Mouse (Mus musculus): ENCODE data around the gene Pmp22.

The Pmp22 gene

DNA sequence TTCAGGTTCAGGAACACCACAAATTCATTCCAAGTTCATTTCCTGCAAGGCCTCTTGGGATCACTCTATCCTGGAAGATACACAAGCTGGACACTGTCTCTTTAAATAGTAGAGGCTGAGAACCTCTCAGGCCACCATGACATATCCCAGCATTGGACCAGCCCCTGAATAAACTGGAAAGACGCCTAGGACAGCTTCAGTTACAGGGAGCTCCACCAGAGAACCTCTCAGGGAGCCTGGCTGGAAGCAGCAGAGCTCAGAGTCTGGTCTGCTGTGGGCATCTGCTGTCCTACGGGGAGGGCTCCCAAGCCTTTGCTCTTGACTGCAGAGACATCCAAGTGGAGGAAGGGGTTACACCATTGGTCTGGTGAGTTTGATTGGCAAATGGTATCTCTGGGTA is at the start of gene Pmp22:
TSS of gene Pmp22 (plus strand) at position 199 of the 400 bp plus-strand sequence.
- no peak for DNase-seq (ENCODE audit: low spot score in 2 of 2)

- DNase-seq (ENCODE audit: low spot score in 2 of 2): no peak
Measured at GRCm38 (mm10) chr11:63084536-63084935, 44.2 kb upstream of the Pmp22 start.

- no peak for DNase-seq (ENCODE audit: low spot score in 2 of 2)
Measured at GRCm38 (mm10) chr11:63088672-63089071, 40.1 kb upstream of the Pmp22 start.

DNA sequence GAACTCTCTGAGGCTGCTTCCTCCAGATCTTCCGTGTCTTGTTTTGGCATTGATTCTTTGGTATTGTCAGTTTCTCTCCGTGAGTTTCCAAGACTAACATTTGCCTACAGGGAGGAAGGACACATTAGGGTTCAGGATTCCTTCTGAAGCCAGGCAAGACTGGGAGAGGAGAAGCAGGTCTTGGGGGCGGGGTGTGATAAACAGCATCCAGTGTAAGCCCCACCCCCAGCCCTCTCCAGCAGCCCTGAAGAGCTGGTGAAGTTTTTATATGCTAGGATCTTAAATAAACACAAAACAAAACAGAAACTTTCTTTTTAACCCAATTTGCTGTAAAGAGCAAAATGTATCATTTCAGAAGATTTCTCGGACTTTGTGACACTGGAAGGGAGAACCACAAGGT is 38.6 kb upstream of the Pmp22 start:
- no peak for DNase-seq (ENCODE audit: low spot score in 2 of 2)

DNA sequence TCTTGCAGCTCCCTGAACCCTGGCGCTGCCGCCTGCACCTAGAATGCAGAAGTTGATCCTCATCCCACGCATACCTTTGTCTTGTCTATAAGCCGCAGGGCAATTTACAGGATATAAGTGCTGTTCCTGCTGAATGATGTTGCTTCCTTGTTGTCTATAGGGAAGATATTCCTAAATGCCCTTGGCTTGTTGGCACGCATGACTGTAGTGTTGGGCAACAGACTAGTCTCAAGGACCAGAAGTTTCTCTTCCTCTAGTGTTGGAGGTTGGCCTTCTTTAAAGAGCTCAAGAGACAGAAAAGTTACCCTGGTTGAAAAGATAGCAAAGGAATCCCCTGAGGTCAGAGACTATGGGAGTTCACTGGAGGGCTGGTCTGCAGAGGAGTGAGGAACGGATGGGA is 37.8 kb upstream of the Pmp22 start:
- DNase-seq (ENCODE audit: low spot score in 2 of 2): no peak

DNA sequence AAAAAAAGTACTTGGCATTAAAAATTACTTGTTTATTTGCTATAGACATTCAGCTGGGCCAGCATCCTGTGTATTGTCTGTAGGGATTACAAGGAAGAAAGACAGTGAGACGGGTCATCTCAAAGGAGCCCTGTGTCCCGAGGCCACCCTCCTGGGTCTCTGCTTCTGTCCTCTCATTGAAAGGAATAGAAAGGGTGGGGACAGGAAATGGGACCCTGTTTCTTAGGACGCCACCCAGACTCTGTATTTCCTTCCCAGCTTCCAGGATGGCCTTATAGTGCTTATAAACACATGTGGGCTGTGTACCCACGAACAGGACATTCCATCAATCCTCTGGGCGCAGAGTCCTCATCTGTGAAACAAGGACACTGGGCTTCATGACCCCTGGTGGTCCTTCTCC is 36.5 kb upstream of the Pmp22 start:
- no peak for DNase-seq (ENCODE audit: low spot score in 2 of 2)

GRCm38 (mm10) chr11:63093601-63094000 is 35.2 kb upstream of the Pmp22 start:
- DNase-seq (ENCODE audit: low spot score in 2 of 2): no peak

GRCm38 (mm10) chr11:63094496-63094895 is 34.3 kb upstream of the Pmp22 start:
- no peak for DNase-seq (ENCODE audit: low spot score in 2 of 2)

- DNase-seq (ENCODE audit: low spot score in 2 of 2): no peak
Measured at GRCm38 (mm10) chr11:63098016-63098415, 30.8 kb upstream of the Pmp22 start.

- DNase-seq (ENCODE audit: low spot score in 2 of 2): no peak
Measured at GRCm38 (mm10) chr11:63099390-63099789, 29.4 kb upstream of the Pmp22 start.

DNA sequence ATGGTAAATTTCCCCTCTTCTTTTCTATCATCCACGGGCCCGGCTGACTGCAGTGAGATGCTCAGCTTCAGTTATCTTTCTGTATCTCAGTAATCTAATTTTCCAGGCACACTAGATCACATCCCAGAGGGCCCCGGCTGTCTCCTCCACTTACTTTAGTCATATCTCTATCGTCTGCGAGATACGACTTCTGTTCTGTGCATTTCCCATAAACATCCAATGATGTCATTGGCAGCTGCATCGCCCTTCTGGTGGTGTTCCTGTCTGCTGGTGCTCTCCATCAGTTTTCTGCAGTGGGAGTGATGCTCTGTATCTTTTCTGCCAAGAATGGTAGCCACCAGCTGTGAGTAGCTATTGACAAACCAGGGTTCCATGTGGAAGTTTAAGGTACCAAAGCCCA is 25.5 kb upstream of the Pmp22 start:
- no peak for DNase-seq (ENCODE audit: low spot score in 2 of 2)

GRCm38 (mm10) chr11:63104026-63104425 is 24.8 kb upstream of the Pmp22 start:
- no peak for DNase-seq (ENCODE audit: low spot score in 2 of 2)

- DNase-seq (ENCODE audit: low spot score in 2 of 2): no peak
Measured at GRCm38 (mm10) chr11:63109230-63109775, 19.5 kb upstream of the Pmp22 start.

DNA sequence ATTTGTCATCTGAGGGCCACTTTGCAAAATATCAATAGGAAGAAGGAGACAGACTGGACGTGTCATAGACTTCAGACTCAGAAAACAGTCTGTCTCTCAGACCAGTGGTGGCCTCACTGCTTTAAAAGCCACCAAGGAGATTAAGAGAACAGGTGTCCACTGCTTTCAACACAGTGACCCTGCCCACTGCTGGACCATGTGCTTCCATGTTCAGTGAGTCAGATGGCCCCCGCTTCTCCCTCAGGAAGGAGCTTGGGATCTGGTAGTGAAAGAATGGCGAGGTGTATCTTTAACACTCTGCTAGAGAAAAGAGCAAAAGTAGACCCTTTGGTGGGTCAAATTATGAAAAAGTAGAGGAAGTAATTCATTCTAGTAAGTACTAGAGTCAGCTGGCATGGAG is 18.5 kb upstream of the Pmp22 start:
- DNase-seq (ENCODE audit: low spot score in 2 of 2): no peak

- DNase-seq (ENCODE audit: low spot score in 2 of 2): no peak
Measured at GRCm38 (mm10) chr11:63114807-63115641, 13.8 kb upstream of the Pmp22 start.

DNA sequence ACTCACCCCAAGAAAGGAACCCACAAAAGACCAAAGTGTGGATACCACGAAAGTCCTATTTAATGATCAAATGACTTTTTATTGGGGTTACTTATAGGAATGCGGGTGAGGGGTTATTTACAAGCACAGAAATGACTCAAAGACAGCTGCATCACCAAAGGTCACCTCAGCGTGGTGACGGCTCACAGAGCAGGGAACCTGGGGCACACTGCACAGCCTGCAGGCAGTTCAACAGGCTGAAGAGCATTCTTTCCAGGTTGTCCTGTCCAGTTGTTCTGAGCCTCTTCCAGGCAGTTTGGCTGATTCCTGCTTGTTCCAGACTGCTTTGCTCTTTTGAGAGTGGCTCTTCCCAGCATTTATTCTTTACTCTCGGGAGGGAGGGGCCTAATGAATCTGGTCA is 12.1 kb upstream of the Pmp22 start:
- DNase-seq (ENCODE audit: low spot score in 2 of 2): no peak

DNA sequence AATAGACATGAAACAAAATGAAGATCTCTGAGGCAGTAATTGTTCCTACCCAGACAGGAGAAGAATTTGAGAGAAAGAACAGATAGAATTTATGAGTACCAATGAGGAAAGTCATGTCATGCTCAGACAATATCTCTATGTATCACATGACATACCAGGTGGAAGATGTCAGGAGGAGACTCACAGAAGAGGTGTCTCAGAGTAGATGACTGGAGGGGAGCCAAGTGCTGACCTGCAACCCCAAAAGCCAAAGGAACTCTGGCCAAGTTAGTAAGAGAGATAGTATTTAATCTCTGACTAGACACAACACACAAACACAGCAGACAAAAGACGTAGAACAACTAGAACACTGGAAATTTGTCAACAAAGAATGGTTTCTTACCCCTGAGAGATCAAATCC is 11.5 kb upstream of the Pmp22 start:
- no peak for DNase-seq (ENCODE audit: low spot score in 2 of 2)

GRCm38 (mm10) chr11:63119791-63120190 is 9.0 kb upstream of the Pmp22 start:
- DNase-seq (ENCODE audit: low spot score in 2 of 2): no peak

DNA sequence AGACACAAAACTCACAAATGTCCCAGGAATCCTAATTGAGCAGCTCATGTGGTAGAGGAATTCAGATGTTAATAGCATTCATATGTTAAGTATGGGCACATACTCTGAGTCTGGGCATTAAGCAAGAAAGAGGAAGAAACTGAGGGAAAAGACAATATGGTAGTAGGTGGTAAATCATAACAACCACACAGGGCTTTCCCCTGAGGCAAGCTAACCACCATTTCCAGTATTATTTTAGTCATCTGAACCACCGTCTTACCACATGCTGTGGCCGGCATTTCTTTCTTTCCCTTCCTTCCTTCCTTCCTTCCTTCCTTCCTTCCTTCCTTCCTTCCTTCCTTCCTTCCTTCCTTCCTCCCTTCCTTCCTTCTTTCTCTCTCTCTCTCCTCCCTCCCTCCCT is 6.5 kb upstream of the Pmp22 start:
- no peak for DNase-seq (ENCODE audit: low spot score in 2 of 2)

DNA sequence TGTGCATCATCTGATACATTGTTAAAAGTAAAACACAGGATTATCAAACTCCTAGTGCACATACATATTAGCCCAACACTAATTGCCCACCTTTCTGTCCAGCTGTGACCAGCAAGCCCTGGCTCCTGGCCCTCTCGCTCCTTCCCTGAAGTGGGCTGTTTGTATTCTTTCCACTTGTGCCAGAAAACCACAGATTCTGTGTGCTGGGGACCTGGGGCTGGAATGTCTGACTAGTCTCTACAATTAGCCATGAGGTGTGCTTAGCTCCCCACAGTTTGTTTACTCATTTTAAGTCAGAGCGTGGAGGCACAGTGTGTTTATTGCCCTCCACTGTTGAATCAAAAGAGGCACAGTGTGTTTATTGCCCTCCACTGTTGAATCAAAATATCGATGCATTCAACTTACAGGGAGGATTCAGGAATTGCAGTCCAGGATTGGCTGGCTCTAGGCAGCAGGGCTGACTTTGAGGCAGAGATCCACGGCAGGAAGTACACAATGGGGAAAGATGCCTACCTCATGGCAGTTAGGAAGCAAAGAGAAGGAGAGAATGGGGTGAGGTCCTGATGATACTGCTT is 5.9 kb upstream of the Pmp22 start:
- DNase-seq (ENCODE audit: low spot score in 2 of 2): no peak

GRCm38 (mm10) chr11:63124316-63124715 is 4.5 kb upstream of the Pmp22 start:
- no peak for DNase-seq (ENCODE audit: low spot score in 2 of 2)

- no peak for DNase-seq (ENCODE audit: low spot score in 2 of 2)
Measured at GRCm38 (mm10) chr11:63125832-63126456, 2.8 kb upstream of the Pmp22 start.

- DNase-seq (ENCODE audit: low spot score in 2 of 2): no peak
Measured at GRCm38 (mm10) chr11:63126976-63127375, 1.8 kb upstream of the Pmp22 start.
